9 mouse cellular contexts compared by ENCODE assay signal in genomic region chr17:45373987-45374608, GRCm38 (mm10). TPM values are rescaled to one million over a fixed set of nuclear protein-coding genes. Genes with fewer than 3 reads are reported as not detected.
DNase-seq lines count a peak whose midpoint lies in the region; ATAC-seq and TF ChIP-seq lines count a peak whose summit lies in the region.
"Had no signal": no experiment of that assay in that cellular context is flagged by ENCODE, and none has a peak within 500 bp of the region (broad histone marks: within the 10 kb centered on the region; RNA-seq: fewer than 3 reads in every experiment).

No protein-coding gene starts in this region.

- H3K27me3 ChIP-seq in forebrain, embryonic 13.5 days, result peaks cover 18% of the 10 kb centered on the region; the same call in 1 of the 2 replicates
- no peaks in the 10 kb centered on the region for H3K27me3 ChIP-seq in heart, embryonic 16.5 days (ENCODE audit: control insufficient read depth, insufficient read depth, low read length)
- H3K27me3 ChIP-seq in thymus, adult 2 months (ENCODE audit: control insufficient read depth, insufficient read depth, low read length), result no peaks in the 10 kb centered on the region

- peak; percentile 31 to 50 for DNase-seq in CD8-positive naive resting alpha-beta T cell, adult 2 months (ENCODE audit: low read depth in 2 of 2, low spot score in 2 of 2)
- DNase-seq in brain, embryonic 18.5 days (ENCODE audit: low read depth, low spot score), result peak; percentile 16
- peak; percentile 90 for DNase-seq in kidney, postnatal 4 days
- DNase-seq in lung, adult 18-20 months, result peak; percentile 31 to 41
- DNase-seq in thymus, adult 2 months, result peak; percentile 75

- H3K4me2 ChIP-seq in forebrain, embryonic 13.5 days, result peak overlapping the region; percentile 26
- H3K4me2 ChIP-seq in heart, embryonic 16.5 days (ENCODE audit: low read depth, low read length), result 0 out of 2 replicates have a peak overlapping the region, but pooled peaks have one; percentile 28

- WGBS in forebrain, embryonic 13.5 days, result 26% methylated on average over 13 of the region's 13 CpGs
- 24% methylated on average over 13 of the region's 13 CpGs for WGBS in heart, embryonic 16.5 days
- 28% methylated on average over 13 of the region's 13 CpGs for whole genome bisulfite sequencing in olfactory bulb, adult 2 months
- WGBS in thymus, adult 2 months, result 40% methylated on average over 13 of the region's 13 CpGs

- H3K27ac ChIP-seq in forebrain, embryonic 13.5 days, result no peak overlapping the region
- H3K27ac ChIP-seq in heart, embryonic 16.5 days (ENCODE audit: low read length), result no peak overlapping the region
- H3K27ac ChIP-seq in olfactory bulb, adult 2 months (ENCODE audit: insufficient read depth, low read depth, low read length), result no peak overlapping the region
- no peak overlapping the region for H3K27ac ChIP-seq in thymus, adult 2 months (ENCODE audit: control insufficient read depth, insufficient read depth, low read length)

- peak; percentile 97 for TF ChIP-seq CTCF in olfactory bulb, adult 2 months (IDR thresholded peaks at IDR 0.05; ENCODE audit: insufficient read depth, low read depth, low read length)
- TF ChIP-seq CTCF in thymus, adult 2 months (IDR thresholded peaks at IDR 0.05; ENCODE audit: borderline replicate concordance, control insufficient read depth, extremely low read depth, insufficient read depth, low read length, poor library complexity), result peak; percentile 94

- no peak overlapping the region for H3K9ac ChIP-seq in forebrain, embryonic 13.5 days
- no peak overlapping the region for H3K9ac ChIP-seq in heart, embryonic 16.5 days (ENCODE audit: low read length)

- H3K9me3 ChIP-seq in forebrain, embryonic 13.5 days (replicated peaks), result no peaks in the 10 kb centered on the region
- no peaks in the 10 kb centered on the region for H3K9me3 ChIP-seq in heart, embryonic 16.5 days (replicated peaks; ENCODE audit: control insufficient read depth, low read length)

- peaks cover 17% of the 10 kb centered on the region for H3K4me1 ChIP-seq in forebrain, embryonic 13.5 days
- H3K4me1 ChIP-seq in heart, embryonic 16.5 days (ENCODE audit: control insufficient read depth, insufficient read depth, low read length), result no peaks in the 10 kb centered on the region
- peaks cover 8% of the 10 kb centered on the region; the same call in 1 of the 2 replicates for H3K4me1 ChIP-seq in olfactory bulb, adult 2 months (ENCODE audit: control insufficient read depth, insufficient read depth, low read length)
- H3K4me1 ChIP-seq in thymus, adult 2 months (replicated peaks; ENCODE audit: control insufficient read depth, insufficient read depth, low read length), result no peaks in the 10 kb centered on the region

- no peak overlapping the region for H3K4me3 ChIP-seq in forebrain, embryonic 13.5 days
- no peak overlapping the region for H3K4me3 ChIP-seq in heart, embryonic 16.5 days (ENCODE audit: low read length)
- no peak overlapping the region for H3K4me3 ChIP-seq in olfactory bulb, adult 2 months (ENCODE audit: insufficient read depth, low read depth, low read length)
- H3K4me3 ChIP-seq in thymus, adult 2 months (ENCODE audit: control insufficient read depth, insufficient read depth, low read length), result no peak overlapping the region
- H3K4me3 ChIP-seq: erythroblast, embryonic 14.5 days had no signal

- ATAC-seq in forebrain, embryonic 13.5 days, result peak; percentile 84
- ATAC-seq in heart, embryonic 16.5 days (replicated peaks; ENCODE audit: extremely low read depth, insufficient read depth, low FRiP score), result peak; percentile 32; the same call in 1 of the 2 replicates

- TF ChIP-seq POLR2A in olfactory bulb, adult 2 months (IDR thresholded peaks at IDR 0.05; ENCODE audit: insufficient read depth, low read depth, low read length), result no peak
- TF ChIP-seq POLR2A in thymus, adult 2 months (IDR thresholded peaks at IDR 0.05; ENCODE audit: control insufficient read depth, extremely low read depth, insufficient read depth, low read length, poor library complexity), result no peak

- H3K36me3 ChIP-seq in forebrain, embryonic 13.5 days (ENCODE audit: poor library complexity, severe bottlenecking), result no peaks in the 10 kb centered on the region
- no peaks in the 10 kb centered on the region for H3K36me3 ChIP-seq in heart, embryonic 16.5 days (ENCODE audit: control insufficient read depth, insufficient read depth)
- H3K36me3 ChIP-seq in thymus, adult 2 months (ENCODE audit: control insufficient read depth, insufficient read depth, low read length), result no peaks in the 10 kb centered on the region

RNA-seq across cellular contexts. Expression of gene Cdc5l, which starts 59.4 kb away (rescaled TPM):
- 79.9 and 81.9 TPM in 2 replicates for polyA plus RNA-seq in forebrain, embryonic 13.5 days (2015; fragmentation: Nextera tagmentation; extraction: Ambion mirVana)
- 46.2 and 49.5 TPM in 2 replicates for polyA plus RNA-seq in heart, embryonic 16.5 days (2015; fragmentation: Nextera tagmentation; extraction: Ambion mirVana)
- polyA plus RNA-seq in olfactory bulb, adult 2 months (2012; ENCODE audit: insufficient read depth, insufficient read length, low replicate concordance, missing spikeins), result not detected in 2 replicates
- polyA plus RNA-seq in thymus, adult 2 months (2012; rRNA removed), result 14.3 and 17.4 TPM in 2 replicates

Comparison
In these comparisons a context has a peak if more than half of its experiments do, and no peak if none do; other contexts are left out.
1. DNase-seq: peak in every context shown above with its lines; median percentile 90 in kidney, postnatal 4 days; 75 in thymus, adult 2 months; 40 in CD8-positive naive resting alpha-beta T cell, adult 2 months; 36 in lung, adult 18-20 months; 16 in brain, embryonic 18.5 days.
2. RNA of gene Cdc5l, which starts 59.4 kb away (polyA plus RNA-seq): 79.9 to 81.9 TPM in forebrain, embryonic 13.5 days, 46.2 to 49.5 TPM in heart, embryonic 16.5 days and 14.3 to 17.4 TPM in thymus, adult 2 months; not detected in olfactory bulb, adult 2 months; every median in the first group is over 10 times any median in the second.